Mouse (Mus musculus) CH12.LX (cell line): ENCODE measurements around the gene Entr1.

Experiments
- CTCF ChIP-seq, 2 experiments: IDR thresholded peaks in 1 of 2; conservative IDR thresholded peaks in 1 of 2; 2 replicates each; pipeline ENCODE4 v1.5.1; 2011 to 2012; ENCODE audit warnings: low read depth in 2 of 2, low read length in 2 of 2, improper control_type of control experiment in 1 of 2, inconsistent platforms in 1 of 2, mild to moderate bottlenecking in 1 of 2, moderate library complexity in 1 of 2
- EP300 ChIP-seq: IDR thresholded peaks from 2 replicates; pipeline ENCODE4 v1.6.1; 2011; ENCODE audit warnings: low read length, improper control_type of control experiment
- HCFC1 ChIP-seq: IDR thresholded peaks from 2 replicates; pipeline ENCODE4 v1.6.1; 2012; ENCODE audit warnings: low read depth, mild to moderate bottlenecking, inconsistent platforms, low read length, improper control_type of control experiment
- MAX ChIP-seq: IDR thresholded peaks from 2 replicates; pipeline ENCODE4 v1.6.1; 2011; ENCODE audit warnings: low read length, improper control_type of control experiment
- MXI1 ChIP-seq: IDR thresholded peaks from 2 replicates; pipeline ENCODE4 v1.6.1; 2011; ENCODE audit warnings: mild to moderate bottlenecking, low read depth, low read length, improper control_type of control experiment
- POLR2A ChIP-seq: IDR thresholded peaks from 2 replicates; pipeline ENCODE4 v1.6.1; 2011; ENCODE audit warnings: low read depth, mild to moderate bottlenecking, improper control_type of control experiment, low read length
- POLR2AphosphoS2 ChIP-seq: IDR thresholded peaks from 2 replicates; pipeline ENCODE4 v1.6.1; 2011; ENCODE audit warnings: low read depth, low read length, improper control_type of control experiment

DNA sequence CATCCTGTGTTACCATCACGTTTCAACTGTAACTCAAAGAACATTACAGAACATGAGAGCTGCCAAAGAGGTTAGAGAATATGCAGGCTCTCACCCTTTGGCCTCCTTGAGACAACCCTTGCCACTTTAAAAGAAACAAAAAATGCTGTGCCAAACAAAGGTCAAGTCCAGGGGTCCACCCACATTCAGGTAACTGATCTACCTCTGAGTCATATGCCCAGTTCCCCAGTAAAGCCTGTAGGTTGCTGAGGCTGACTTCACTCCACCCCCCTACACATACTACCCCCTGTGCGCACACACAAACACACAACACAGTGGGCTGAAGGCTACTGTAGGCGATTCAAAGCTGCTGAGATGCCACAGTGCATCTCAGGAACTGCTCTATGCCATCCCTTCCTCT is 1.4 kb downstream of the Entr1 start:
- TF ChIP-seq MXI1 (no peak), EP300 (no peak), HCFC1 (no peak), POLR2AphosphoS2 (no peak), POLR2A (no peak), MAX (no peak), CTCF (conservative IDR thresholded peaks at IDR 0.05 in 1 of 2, IDR thresholded peaks at IDR 0.05 in 1 of 2; ENCODE audit: low read depth in 2 of 2, low read length in 2 of 2) (no peak)
